In genomic region chr16:28140972-28141371, GRCm38 (mm10) we compare ENCODE assay signal across 11 mouse cellular contexts.
A peak's percentile ranks its signal among the peaks of the same experiment; 100 is the strongest.
DNase-seq lines count a peak whose midpoint lies in the region; ATAC-seq and TF ChIP-seq lines count a peak whose summit lies in the region.
"Had no signal": no experiment of that assay in that cellular context is flagged by ENCODE, and none has a peak within 500 bp of the region (broad histone marks: within the 10 kb centered on the region; RNA-seq: fewer than 3 reads in every experiment).

No protein-coding gene starts in this region.

- H3K4me2 ChIP-seq in kidney, embryonic 16.5 days (replicated peaks; ENCODE audit: low read depth, low read length) = no peak overlapping the region
- H3K4me2 ChIP-seq in neural tube, embryonic 12.5 days (replicated peaks) = no peak overlapping the region
- H3K4me2 ChIP-seq: limb, embryonic 13.5 days had no signal

- H3K27me3 ChIP-seq in kidney, embryonic 16.5 days (ENCODE audit: insufficient read depth, low read length) = no peaks in the 10 kb centered on the region
- no peaks in the 10 kb centered on the region for H3K27me3 ChIP-seq in neural tube, embryonic 12.5 days (replicated peaks)
- no peaks in the 10 kb centered on the region for H3K27me3 ChIP-seq in cerebellum, adult 2 months (ENCODE audit: control insufficient read depth, insufficient read depth, low read length)
- H3K27me3 ChIP-seq: limb, embryonic 13.5 days had no signal

- H3K27ac ChIP-seq in kidney, embryonic 16.5 days (ENCODE audit: low read length) = no peak overlapping the region
- H3K27ac ChIP-seq in neural tube, embryonic 12.5 days = no peak overlapping the region
- H3K27ac ChIP-seq in cerebellum, adult 2 months (ENCODE audit: insufficient read depth, low read length) = no peak overlapping the region
- H3K27ac ChIP-seq: limb, embryonic 13.5 days had no signal

- TF ChIP-seq POLR2A in cerebellum, adult 2 months (IDR thresholded peaks at IDR 0.05; ENCODE audit: borderline replicate concordance, insufficient read depth, low read length) = no peak

- no peaks in the 10 kb centered on the region for H3K36me3 ChIP-seq in kidney, embryonic 16.5 days (ENCODE audit: insufficient read depth, low read length)
- H3K36me3 ChIP-seq in neural tube, embryonic 12.5 days = no peaks in the 10 kb centered on the region
- H3K36me3 ChIP-seq: limb, embryonic 13.5 days had no signal

- ATAC-seq in kidney, embryonic 16.5 days (ENCODE audit: low FRiP score, low TSS enrichment) = no peak
- ATAC-seq in neural tube, embryonic 12.5 days (ENCODE audit: low FRiP score, low read depth) = 0 out of 2 replicates have a peak, but pooled peaks have one; percentile 21
- ATAC-seq: hindbrain, embryonic 16.5 days had no signal

- no peak overlapping the region for H3K9ac ChIP-seq in kidney, embryonic 16.5 days (replicated peaks; ENCODE audit: low read length)
- H3K9ac ChIP-seq in neural tube, embryonic 12.5 days = no peak overlapping the region
- H3K9ac ChIP-seq: limb, embryonic 13.5 days had no signal

- no peaks in the 10 kb centered on the region for H3K4me1 ChIP-seq in kidney, embryonic 16.5 days (ENCODE audit: insufficient read depth, low read length)
- H3K4me1 ChIP-seq in neural tube, embryonic 12.5 days = no peaks in the 10 kb centered on the region
- no peaks in the 10 kb centered on the region for H3K4me1 ChIP-seq in cerebellum, adult 2 months (ENCODE audit: control insufficient read depth, insufficient read depth, low read length)
- H3K4me1 ChIP-seq: limb, embryonic 13.5 days had no signal

- no peak overlapping the region for H3K4me3 ChIP-seq in kidney, embryonic 16.5 days (ENCODE audit: low read length)
- no peak overlapping the region for H3K4me3 ChIP-seq in neural tube, embryonic 12.5 days
- no peak overlapping the region for H3K4me3 ChIP-seq in cerebellum, adult 2 months (replicated peaks; ENCODE audit: insufficient read depth, low read depth, low read length)
- H3K4me3 ChIP-seq: limb, embryonic 13.5 days had no signal

- no peaks in the 10 kb centered on the region for H3K9me3 ChIP-seq in kidney, embryonic 16.5 days (ENCODE audit: low read length)
- H3K9me3 ChIP-seq in neural tube, embryonic 12.5 days = no peaks in the 10 kb centered on the region
- H3K9me3 ChIP-seq: limb, embryonic 13.5 days had no signal

- DNase-seq in kidney, adult 9 months = peak; percentile 17
- DNase-seq in neural tube, embryonic 10.5 days (ENCODE audit: extremely low spot score, low spot score) = no peak
- peak; percentile 10 to 11 for DNase-seq in cerebellum, adult 2 months
- DNase-seq in retina, embryonic 14.5 days (ENCODE audit: low spot score) = peak; percentile 55
- no peak for DNase-seq in frontal cortex, postnatal 36 days (ENCODE audit: low spot score in 2 of 2)
- no peak for DNase-seq in adrenal gland, adult 8-10 months
- DNase-seq: gastrocnemius, postnatal 36 days had no signal

- 73% methylated on average over 3 of the region's 3 CpGs for WGBS in kidney, embryonic 16.5 days
- 85% methylated on average over 3 of the region's 3 CpGs for WGBS in neural tube, embryonic 12.5 days
- 83% methylated on average over 3 of the region's 3 CpGs for WGBS in cerebellum, adult 2 months

- TF ChIP-seq CTCF in cerebellum, adult 2 months (IDR thresholded peaks at IDR 0.05; ENCODE audit: borderline replicate concordance, insufficient read depth, low read depth, low read length) = peak; percentile 13; the same call in 1 of the 2 replicates

Comparison
In these comparisons a context has a peak if more than half of its experiments do, and no peak if none do; other contexts are left out.
1. DNase-seq: peak in kidney, adult 9 months (single experiment), cerebellum, adult 2 months (2 of 2) and retina, embryonic 14.5 days (single experiment); none in neural tube, embryonic 10.5 days (single experiment), frontal cortex, postnatal 36 days (0 of 2) and adrenal gland, adult 8-10 months (single experiment).